Mouse (Mus musculus) cerebellum, adult 11-12 months (tissue): ENCODE results near the gene Tbcel.

Experiments
- DNase-seq: peaks from one replicate; pipeline ENCODE4 v3.0.0; 2022

Tbcel gene

DNA sequence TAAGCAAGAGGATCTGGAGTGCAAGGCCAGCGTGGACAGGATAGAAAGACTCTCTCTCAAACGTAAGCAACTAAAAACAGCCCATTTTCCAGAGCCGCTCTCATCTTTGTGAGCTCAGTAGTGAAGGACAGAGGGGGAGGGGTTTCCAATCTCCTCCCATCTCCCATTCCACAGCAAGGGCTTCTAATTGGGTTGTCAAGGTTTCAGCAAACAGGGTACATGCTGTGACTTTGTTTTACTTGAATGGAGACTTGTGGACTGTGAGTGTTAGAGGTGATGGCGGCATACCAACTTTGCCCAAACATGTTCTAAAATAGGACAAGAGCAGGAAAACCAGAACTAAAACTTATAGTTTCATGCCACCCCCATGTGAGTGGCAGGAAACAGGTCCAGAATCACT lies 68.2 kb downstream of the Tbcel start:
- no peak for DNase-seq

DNA sequence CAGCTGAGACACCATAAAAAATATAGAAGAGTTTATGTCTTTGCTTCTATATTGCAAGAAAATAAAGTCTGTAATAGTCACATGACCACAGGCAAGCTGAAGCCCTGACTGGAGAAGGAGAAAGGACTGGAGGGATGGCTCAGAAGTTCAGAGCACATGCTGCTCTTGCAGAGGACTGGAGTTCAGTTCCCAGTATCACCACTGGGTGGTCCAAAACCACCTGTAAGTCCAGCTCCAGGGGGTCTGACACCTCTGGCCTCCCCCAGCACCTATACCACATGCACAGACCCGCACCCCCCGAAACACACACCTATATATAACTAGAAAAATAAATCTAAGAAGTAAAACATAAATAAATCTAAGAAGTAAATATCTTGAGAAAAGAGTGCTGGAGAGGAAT lies 75.5 kb downstream of the Tbcel start:
- no peak for DNase-seq

DNA sequence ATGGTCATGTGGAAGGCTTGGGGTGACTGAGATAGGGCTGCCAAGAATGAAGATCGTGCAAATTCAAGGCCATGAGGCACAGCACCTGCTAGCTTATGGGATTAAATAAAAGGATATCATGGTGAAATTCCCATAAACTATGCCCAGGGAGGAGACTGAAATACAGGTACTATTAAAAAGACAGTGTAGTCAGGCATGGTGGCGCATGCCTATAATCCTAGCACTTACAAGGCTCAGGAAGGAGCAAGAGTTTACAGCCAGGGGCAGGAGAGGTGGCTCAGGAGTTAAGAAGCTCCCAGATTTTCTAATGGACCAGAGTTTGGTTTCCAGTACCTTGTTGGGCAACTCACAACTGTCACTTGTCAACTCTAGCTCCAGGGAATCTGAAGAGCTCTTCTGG lies 76.0 kb downstream of the Tbcel start:
- DNase-seq: no peak

DNA sequence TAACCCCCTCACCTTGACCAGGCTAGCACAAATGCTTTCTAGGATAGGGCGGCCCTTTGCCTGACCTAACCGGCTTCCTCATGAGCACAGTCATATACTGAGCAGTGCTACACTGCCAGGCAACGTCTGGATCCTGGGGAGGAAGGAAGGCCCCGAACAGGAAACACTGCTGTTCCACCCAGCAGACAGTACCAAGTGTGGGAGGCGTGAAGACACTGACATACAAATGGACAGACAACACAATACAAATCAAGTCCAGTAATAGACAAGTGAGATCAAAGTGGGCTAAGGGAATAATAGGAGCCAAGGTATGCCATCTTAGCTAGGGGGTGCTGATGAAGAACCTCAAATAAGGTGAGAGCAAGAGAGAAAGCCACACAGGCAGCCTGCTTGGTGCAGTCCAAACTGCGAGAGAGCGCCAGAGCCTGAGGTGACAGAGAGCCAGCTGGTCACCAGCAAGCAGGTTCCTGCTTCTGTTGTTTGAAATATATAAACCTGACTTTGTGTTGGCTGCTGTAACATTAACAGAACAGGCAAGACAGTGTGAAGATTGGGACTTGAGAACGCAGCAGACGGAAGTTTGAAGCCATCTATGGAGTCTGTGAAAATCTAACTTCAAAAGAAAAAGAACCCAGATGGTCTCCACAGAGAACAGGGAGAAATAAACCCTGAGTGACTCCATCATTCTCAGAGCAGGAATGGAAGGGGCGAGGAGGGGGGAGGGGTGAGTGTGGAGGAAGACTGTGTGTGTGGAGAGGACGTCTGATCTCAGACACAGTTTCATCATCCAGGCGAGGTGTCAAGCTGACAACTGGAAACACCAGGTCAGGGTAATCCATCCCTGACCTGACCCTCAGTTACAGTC lies 79.3 kb downstream of the Tbcel start:
- DNase-seq: peak; percentile 55

DNA sequence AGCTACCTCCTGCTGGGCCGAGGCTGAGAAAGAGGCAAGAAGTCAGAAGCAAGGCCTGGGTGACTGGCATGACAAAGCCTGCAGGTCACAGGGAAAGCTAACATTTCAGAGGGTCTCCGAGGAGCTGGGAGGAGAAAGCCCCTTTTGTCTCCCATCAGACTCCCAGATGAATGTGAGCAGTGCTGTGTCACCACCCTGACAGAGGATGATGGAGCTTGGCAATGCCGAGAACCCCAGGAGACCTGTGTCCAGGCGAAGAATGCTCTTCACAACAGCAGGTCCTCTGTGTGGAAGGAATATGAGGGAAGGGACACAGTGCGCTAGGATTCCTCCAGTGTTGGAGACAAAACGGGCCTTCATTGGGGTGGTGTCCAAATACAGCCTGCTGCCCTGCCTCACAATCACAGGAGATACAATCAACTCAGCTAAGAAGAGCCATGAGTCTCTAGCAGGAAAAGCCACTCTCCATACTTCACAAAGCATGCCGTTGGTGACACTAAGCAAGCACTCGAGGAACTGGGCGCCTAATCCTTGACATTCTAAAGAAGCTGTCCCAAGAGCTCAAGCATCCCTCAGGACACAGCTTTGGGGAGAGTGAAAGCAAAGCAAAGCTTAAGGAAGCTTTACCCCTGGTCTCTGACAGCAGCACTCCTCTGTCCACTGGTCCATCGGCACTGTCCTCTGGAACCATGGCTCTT lies 80.8 kb downstream of the Tbcel start:
- DNase-seq: no peak

DNA sequence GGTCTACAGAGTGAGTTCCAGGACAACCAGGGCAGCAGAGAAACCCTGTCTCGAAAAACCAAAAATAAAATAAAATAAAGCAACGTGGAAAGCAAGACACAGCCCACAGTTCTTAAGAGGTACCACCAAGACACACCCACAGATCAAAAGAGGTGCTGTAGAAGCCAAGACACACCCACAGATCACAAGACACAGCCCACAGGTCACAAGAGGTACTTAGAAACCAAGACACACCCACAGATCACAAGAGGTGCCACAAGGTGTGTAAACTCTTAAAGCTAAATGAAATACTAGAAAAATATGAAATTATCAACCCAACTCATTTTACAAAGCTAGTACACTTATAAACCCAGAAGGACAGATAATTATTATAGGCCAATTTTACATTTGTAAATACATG lies 84.0 kb downstream of the Tbcel start:
- no peak for DNase-seq

DNA sequence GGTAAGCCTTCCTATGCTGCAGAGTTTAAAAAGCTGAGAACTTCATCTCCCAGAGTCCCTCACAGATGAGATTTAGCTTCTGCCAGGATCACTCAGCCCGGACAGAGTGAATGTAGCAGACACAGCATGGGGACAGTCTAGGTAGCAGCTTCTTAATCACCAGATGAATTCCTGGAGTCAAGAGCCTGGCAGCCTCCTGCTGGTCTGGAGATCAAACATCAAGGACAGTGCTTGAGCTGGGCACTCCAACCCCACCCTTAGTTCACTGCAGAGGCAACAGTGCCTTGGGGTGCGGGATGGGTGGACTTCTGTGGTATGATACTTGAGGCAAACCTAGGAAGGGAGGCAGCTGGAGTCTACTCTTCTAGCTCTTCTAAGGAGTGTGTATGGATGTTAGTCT lies 87.9 kb downstream of the Tbcel start:
- no peak for DNase-seq

DNA sequence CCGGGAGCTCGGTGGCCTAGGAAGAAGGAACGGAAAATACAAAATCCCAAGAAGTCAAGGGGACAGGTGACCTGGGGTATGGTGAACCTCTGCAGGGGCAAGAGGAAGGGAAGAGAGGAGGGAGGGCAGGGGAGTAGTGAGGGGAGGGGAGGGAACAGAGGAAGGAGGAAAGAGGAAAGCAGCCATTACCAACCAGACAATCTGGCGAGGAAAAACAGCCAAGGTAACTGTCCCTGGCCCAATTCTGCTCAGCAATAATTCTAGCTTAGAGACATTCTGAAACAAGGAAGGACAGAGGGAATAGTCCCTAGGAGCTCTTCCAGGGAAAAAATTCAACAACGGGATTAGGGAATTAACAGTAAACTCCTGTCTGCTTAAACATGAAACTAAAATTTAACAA lies 88.8 kb downstream of the Tbcel start:
- no peak for DNase-seq

DNA sequence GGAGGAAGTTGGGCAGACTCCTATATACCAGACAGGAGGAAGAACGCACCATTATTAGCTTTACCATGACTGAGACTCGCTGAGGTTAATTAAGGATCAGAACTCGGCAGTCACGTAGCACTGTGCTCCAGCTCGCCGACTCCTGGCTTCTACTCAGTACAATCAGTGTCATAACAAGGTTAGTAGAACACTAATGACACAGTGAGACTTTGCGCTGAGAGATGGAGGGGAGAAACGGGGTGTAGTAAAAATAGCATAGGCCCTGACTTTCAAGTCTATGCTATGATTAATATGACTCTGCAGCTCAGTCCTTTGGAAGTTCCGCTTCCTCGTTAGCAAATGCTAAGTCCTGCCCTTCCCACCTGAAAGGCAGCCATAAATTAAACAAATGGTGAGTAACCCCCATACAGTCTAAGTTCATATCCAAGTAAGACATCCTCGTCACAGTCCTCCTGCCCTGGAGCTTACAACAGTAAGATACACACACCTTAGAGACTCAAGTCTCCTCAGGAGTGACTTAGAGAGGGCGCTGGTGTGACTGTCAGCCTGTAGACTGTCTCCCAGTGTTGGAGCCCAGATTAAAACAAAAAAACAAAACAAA lies 90.2 kb downstream of the Tbcel start:
- no peak for DNase-seq

DNA sequence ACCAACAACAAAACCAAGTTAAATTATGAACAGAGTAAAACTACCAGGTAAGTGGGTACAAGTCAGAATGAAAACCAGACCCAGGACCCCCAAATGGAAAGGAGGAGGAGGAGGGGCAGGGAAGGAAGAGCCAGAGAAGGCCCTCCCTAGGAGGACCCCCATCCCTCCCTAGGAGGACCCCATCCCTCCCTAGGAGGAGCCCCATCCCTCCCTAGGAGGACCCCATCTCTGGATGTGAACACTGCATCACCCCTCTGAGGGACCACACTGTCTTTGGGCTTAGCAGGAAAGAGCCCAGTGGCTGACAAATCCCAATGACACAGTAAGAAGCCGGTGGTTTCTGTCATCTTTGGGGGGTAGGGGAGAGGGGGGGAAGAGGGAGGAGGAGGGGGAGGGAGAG lies 92.4 kb downstream of the Tbcel start:
- DNase-seq: no peak

DNA sequence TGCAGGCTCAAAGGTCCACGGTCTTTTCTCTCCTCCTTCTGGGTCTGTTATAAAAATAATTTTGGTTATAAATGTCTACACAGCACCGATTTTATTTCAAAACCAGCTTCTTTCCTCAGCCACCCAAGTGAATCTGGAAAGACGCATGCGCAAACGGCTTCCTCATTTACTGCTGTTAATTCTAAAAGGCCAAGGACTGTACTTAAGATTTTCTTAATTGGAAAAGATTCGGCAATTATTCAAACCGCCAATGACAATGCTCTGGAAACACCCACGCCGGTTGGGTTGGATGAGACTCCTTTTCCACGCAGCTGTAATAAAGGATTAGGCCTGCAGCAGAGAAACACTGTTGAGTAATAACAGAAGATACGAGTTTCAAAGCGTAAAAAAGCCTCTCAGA lies 94.3 kb downstream of the Tbcel start:
- no peak for DNase-seq

DNA sequence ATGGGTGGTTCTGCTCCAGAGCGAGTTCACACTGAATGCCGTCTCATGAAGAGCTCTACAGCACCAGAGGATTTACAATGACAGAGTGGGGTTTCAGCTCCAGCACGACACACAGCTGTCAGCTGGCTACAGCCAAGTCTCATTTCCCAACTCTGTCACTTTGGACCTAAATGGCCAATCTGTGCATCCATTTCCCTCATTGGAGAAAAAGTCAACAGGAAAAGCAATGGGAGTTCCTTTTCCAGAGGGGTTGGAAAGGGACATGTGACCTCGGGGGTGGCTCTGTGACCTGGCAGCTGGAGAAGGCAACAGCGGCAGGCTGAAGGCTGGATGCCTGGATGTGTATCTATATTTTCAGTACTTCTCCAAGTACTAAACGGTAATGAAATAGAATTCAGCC lies 96.3 kb downstream of the Tbcel start:
- DNase-seq: no peak

DNA sequence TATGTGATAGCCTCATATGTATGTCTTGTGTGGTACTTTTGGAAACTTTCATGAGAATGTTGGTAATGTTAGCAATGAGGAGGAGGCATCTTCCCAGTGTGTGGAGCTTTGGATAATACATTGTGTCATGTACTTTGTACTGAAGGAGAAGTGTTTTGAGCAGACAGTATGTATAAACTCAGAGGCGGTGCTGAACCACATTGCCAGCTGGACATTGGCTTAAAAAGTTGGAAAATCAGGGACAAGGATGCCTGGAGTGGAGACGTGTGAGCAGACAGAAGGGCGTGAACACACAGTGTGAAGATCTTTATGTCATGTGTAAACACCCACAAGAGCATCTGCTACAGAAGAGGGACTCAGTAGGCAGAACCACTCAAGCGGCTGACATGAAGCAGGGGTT lies 101.9 kb downstream of the Tbcel start:
- DNase-seq: no peak

DNA sequence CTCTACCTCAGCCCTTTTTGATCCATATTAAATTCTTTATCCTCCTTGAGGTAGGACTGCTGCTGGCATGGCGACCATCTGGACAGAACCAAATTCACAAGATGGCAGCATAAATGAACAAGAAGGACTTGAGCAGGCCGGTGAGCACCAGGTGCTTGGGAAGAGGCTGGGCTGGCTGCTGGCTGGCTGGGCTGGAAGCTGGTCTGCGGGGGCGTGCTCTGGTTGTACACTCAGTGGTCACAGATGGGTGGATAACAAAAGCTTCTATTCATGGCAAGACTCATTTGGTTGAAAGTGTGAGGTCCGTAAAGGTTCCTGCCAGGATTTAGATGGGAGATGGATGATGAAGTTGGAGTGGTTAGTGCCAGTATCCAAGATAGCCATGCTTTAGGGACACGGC lies 106.1 kb downstream of the Tbcel start:
- no peak for DNase-seq

DNA sequence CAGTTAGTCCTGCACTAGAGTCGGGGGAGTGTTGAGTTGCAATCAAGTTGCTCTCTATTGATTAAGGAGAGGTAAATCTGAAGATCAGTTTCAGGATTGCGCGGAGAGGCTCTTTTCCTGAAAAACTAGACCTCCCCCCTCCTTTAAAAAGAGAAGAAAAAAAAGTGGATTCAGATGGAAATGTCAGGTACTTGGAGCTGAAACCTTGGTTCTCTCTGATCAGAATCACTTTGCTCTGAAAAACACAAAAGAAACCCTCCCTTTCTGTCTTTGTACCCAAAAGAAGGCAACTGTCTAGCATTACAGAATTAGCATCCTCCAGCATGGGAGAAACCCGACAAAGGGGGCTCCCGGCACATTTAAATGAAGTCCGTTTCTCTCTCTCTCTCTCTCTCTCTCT lies 107.8 kb downstream of the Tbcel start, which contains the start of gene Tecta:
Tecta (minus strand) TSS at position 101 of the 400 bp plus-strand sequence.
- DNase-seq: no peak

DNA sequence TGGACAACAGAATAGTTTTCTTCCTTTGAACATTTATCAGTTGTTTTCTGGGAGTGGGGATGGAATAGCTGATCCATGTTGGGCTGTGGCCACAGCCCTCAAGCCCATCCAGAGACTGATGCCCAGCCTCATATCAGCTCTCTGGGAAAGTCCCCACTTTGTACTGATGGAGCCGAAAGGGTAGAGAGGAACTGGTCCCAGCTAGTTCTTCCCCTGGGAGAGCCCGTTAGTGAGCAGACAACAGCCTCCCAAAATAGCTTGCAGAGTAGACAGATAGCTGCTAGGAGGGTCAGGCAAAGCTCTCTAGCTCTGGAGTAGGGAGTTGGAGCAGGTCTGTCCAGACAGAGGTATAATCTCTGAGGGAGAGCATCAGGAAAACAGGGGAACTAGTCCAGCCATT lies 111.5 kb downstream of the Tbcel start:
- DNase-seq: no peak

DNA sequence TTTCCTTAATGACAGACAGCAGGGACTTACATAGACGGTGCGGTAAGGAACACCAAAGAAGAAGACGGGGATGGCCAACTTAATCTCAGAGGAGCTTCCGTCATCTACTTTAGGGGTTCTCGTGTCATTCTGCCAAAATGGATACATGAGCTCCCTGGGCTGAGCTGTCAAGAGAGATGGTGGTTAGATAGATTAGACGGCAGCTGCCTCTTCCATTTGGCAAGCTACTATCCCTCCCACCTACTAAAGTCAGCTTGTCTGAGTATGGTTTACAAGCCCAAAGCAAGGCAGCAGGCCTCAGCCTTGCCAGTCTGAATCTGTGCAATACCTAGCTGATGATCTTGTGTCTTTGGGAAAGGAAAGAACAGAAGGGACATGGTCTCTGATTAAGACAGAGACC lies 112.7 kb downstream of the Tbcel start:
- no peak for DNase-seq

DNA sequence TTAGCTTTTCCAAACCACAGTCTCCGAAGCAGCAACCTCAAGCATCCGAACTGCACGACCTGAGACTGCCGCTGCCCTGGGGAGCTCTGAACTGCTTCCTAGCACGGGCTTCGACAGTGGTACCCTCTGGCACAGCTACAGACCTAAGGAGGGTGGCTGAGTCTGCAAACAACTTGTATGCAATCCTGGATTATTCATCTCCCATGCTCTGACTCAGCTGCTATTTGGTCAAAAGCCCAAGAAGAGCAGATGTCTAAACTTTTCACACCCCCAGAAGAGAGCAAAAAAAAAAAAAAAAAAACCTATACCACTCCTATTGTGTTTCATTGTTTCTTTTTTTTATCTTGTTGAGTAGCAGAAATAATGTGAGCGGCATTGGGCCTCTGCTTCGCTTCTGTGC lies 113.3 kb downstream of the Tbcel start:
- no peak for DNase-seq

DNA sequence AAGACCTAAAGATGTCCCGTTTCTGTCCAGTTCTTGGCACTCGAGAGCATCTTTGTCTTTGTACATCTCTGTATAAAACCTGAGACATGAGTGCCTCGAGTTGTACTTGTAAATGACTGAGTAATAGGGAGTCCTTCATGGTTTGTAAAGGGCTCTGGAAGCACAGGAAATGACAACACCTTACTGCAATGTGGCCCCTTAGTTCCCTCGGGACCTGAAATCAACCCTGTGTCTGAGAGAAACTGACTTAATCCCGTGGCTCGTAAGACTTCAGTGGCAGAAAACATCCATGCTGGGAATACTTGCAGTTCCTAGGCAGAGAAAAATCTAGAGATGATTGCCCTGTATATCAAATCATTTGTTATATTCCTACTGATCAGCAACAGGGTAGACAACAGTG lies 114.7 kb downstream of the Tbcel start:
- DNase-seq: no peak

DNA sequence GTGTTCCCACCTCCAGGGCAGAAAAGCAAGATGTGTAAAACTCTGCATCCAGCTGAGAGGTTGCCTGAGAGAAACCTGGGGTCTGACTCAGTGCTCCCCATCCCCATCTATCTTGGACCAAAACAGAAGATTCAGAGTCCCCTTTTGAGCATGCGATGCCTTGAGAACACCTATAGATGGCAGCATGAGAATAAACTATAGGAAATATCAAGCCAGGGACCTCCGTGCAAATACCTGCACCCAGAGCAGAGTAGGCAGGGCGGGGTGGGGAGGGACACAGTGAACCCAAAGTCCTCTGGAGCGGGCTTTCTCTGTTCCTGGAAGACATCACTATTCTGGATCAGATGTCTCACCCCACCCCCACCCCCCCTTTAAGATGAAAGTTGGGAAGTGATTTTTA lies 119.1 kb downstream of the Tbcel start:
- DNase-seq: no peak

DNA sequence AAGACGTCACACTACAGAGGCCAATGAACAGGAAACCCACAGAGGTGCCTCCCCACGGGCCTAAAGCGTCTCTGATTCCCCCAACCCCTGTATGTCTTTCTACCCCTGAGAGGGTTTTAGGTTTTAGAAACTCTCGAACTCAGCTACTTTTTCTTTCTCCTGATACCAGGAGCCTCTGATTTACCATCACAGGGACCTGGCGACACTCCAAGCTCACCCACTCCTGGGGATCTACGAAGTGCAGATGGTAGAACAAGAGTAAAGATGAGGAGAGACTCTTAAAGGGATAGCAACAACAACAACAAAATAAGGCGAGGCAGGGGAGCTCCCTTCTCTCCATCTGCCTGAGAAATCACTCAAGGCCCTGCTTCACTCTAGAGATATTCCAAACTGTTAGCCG lies 120.6 kb downstream of the Tbcel start:
- DNase-seq: no peak

DNA sequence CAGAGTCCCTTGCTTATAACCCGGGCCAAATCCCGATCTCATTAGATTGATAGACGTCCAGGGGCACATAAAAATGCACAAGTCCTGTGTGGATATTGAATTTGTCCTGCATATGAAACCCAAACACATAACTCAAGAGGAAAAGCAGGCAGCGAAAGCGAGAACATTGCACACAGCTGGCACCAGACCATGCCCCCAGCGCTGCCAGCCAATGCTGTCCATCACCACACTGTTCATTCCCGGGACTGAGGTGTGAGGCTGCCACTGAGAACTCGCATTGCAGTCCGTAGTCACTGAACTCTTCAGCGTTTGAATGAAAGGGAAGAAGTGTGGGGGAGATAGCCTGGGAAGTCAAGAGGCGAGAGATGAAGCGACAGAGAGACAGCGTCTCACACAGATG lies 122.0 kb downstream of the Tbcel start:
- DNase-seq: no peak

DNA sequence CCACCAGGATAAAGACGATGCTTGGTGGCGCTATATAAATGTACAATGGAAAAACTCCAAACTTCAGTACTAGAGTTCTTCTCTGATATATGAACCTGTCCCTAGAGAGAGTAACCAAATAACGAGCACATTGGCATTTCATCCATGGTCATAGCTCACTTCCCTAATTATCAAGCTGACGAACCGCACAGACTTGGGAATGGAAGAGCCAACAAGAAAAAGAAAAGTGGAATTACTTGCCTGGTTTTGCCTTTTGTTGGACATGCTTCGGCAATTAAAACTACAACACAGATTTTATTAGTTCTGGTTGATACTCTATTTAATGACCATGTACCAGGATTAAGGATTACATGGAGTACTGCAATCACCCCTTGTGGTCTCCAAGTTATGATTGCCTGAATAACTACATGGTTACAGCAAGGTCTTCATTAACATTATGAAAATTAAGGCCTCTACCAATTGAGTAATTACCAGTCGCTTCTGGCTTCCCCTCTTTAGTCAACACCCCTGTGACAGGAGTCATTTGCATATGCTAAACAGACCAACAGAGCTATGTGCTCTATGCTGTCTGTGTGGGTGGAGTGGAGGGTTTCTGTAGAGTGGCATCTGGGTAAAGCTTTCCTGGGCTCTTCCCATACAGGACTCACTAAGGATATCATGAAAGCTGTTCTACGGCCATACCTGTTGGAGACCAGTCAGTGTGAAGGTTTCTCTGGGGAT lies 124.8 kb downstream of the Tbcel start:
- DNase-seq: no peak

DNA sequence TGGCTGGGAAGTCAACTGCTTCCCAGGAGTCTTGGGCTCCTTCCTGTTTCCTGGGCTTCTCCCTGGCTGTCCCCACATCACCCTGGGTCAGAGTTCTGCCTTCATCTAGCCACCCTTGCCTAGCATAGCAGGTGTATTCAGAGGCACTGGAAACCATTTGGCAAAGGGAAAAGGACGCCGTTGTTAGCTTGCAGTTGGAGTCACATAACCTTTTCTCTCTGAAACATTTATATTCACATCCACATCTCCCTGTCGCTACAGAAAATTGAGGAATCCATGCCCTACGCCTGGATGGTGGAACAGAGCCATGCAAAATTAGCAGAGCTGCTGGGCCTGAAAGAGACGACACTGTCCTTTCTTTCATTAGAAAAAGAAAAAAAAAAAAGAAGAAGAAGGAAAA lies 125.5 kb downstream of the Tbcel start:
- peak; percentile 9 for DNase-seq
